Mouse (Mus musculus): ENCODE results near the gene Rasal1. TPM values are rescaled to one million over a fixed set of nuclear protein-coding genes. Genes with fewer than 3 reads are reported as not detected.

Gene Rasal1
- total RNA-seq, 2 experiments from 2014 or later, result 10.7 to 15.8 TPM

DNA sequence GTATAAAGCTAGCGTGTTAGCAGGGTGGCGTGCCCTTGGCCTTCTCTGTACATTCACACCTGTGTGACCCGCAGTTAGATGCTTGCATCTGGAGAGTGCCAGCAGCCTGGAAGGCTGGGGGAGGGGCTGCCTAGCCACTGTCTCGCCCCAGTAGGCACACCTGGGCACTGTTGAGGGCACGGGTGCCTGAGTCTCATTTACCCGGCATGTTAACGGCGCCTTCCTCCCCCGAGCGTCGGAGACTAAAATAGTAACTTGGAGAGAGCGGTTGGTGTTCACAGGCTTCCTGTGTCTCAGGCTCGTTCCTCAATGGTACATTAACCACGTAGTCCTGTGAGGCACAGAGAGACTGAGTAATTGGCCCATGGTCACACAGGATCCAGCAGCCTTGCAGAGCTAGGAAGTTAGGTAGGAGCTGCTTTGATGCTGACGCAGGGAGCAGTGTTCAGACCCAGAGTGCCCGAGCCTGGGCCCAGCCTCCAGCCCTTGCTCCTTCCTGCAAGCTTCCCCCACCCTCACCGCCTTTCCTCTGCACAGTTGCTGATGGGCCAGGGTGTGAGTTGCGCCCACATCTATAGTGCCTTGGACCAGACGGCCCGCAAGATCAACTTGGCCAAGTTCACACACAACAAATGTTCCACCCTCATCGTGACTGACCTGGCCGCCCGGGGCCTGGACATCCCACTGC lies 27.4 kb upstream of the Rasal1 start:
- no peak for DNase-seq (ENCODE audit: low spot score in 2 of 2)

DNA sequence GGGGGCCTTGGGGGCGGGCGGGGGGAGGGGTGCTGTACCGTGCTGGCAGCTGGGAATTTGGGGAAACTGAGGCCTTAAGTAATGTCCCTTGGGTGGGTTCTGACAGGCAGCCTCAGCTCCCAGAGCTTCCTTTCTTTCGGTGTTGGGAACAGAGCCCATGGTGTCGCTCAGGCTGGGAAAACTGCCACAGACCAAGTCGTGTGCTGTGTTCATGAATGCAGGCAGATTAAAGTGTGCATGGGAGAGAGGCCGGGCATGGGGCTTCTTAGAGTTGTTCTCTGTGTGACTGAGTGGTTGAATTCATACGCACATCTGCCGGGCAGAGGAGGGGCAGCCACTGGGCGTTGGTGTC lies 26.8 kb upstream of the Rasal1 start:
- no peak for DNase-seq (ENCODE audit: low spot score in 2 of 2)

DNA sequence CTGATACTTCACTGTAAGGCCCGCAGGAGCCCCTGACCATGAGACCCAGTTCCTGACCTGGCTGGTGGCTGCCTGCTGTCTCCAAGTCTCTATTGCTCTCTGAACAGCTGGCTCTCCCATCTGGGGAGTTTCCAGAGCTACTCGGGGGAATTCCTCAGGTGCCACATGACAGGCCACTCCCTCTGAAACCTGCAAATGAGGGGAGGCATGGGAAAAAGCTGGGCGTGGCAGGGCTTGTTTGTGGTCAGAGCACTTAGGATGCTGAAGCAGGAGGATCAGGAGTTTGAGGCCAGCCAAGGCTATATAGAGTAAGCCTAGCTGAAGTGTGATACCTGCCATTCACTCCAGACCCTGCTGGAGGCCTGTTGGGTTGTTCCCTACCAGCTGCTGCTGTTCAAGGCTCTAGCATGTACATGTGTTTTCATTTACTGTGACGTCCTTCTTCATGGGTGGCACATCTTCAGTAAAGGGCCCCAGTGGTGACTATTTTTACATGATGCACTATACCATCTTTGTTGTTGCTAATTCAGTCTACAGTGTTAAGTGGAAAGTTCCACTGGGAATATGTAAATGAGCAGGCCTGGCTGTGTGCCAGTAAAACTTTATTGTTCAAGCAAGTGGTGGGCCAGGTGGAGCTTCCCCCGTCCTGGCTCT lies 26.3 kb upstream of the Rasal1 start:
- DNase-seq (ENCODE audit: low spot score in 2 of 2), result no peak

GRCm38 (mm10) chr5:120624427-120624826 lies 24.2 kb upstream of the Rasal1 start:
- no peak for DNase-seq (ENCODE audit: low spot score in 2 of 2)

GRCm38 (mm10) chr5:120626399-120626798 lies 22.2 kb upstream of the Rasal1 start:
- DNase-seq (ENCODE audit: low spot score in 2 of 2), result no peak

DNA sequence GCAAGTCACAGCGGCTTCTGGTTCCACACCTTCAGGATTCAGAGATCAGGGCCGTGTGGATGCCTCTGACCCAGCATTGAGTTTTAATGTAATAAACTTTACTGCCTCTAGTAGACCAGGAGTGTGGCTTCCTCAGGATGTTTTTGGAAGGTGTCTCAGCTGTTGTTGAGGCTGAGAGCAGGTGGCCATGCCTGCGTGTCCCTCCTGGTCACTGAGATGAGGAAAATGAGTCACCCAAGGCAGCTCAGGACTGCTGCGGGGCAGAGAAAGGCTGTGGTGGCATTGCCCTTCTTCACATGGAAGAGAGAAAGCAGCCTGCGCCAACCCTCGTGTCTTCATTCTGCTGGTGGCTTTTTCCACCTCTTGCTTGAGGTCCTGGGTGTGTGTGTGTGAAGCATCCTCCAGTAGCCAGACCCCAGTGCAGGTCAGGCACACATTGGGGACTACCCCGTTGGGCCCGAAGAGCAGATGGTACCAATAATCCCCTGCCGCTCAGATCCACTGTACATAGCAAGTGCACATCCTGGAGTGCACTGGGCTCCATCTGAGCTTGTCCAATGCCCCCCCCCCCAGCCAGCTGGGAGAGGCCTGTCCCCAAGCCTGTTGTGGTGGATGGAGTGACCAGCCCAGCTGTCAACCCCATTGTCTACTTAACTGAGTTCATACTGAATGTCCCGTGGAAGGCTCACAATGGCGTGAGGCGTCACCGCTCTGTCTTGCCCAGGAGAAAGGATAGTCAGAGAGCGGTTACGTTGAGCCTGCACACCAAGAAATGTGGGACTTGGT lies 20.9 kb upstream of the Rasal1 start:
- DNase-seq (ENCODE audit: low spot score in 2 of 2), result no peak

- DNase-seq (ENCODE audit: low spot score in 2 of 2), result no peak
Measured at GRCm38 (mm10) chr5:120628624-120629023, 20.0 kb upstream of the Rasal1 start.

GRCm38 (mm10) chr5:120631128-120631527 lies 17.5 kb upstream of the Rasal1 start:
- DNase-seq (ENCODE audit: low spot score in 2 of 2), result no peak

DNA sequence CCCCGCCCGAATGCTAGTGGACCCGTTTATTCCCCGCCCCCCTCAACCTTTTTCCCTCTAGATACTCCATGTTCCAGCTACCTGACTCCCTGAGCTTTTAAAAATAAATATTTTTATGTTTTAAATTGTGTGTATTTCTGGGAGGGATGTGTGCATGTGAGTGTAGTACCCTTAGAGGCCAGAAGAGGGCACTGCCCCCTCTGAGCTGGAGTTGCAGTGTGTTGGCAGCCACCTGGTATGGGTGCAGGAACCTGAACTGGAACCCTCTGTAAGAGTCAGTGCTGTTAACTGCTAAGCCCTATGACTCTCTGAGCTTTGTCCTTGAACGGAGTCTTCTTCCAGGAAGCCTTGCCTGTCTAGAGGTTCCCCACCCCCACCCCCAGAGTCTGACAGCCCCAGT lies 16.7 kb upstream of the Rasal1 start:
- DNase-seq (ENCODE audit: low spot score in 2 of 2), result no peak

- no peak for DNase-seq (ENCODE audit: low spot score in 2 of 2)
Measured at GRCm38 (mm10) chr5:120634131-120634530, 14.5 kb upstream of the Rasal1 start, which contains the start of gene Cfap73. Cfap73 (minus strand) TSS chr5:120634235.

- DNase-seq (ENCODE audit: low spot score in 2 of 2), result no peak
Measured at GRCm38 (mm10) chr5:120634860-120635259, 13.8 kb upstream of the Rasal1 start.

GRCm38 (mm10) chr5:120635633-120636032 lies 13.0 kb upstream of the Rasal1 start:
- no peak for DNase-seq (ENCODE audit: low spot score in 2 of 2)

GRCm38 (mm10) chr5:120640094-120640493 lies 8.5 kb upstream of the Rasal1 start:
- DNase-seq (ENCODE audit: low spot score in 2 of 2), result no peak

- DNase-seq (ENCODE audit: low spot score in 2 of 2), result peak in 1 of 2 experiments; percentile 41
Measured at GRCm38 (mm10) chr5:120643365-120644085, 5.1 kb upstream of the Rasal1 start.

- DNase-seq (ENCODE audit: low spot score in 2 of 2), result no peak
Measured at GRCm38 (mm10) chr5:120644227-120644626, 4.4 kb upstream of the Rasal1 start.

- DNase-seq (ENCODE audit: low spot score in 2 of 2), result no peak
Measured at GRCm38 (mm10) chr5:120645851-120646250, 2.8 kb upstream of the Rasal1 start.

DNA sequence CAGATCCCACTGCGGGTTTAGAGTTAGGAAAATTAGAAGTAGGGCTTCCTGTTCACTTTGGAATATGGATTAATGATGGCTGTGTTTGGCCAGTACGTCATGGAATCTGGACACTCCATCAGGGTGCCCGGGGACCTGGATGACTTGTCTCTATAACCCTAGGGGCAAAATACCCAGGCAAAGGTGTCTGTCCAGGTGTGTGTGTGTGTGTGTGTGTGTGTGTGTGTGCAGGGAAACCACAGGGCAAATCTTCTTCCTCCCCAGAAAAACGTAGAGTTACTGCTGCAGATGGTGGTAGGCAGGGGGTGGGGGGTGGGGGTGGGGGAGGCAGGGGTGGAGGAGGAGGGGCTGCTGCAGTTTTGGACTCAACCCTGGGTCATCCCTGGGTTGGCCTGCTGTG lies 1.3 kb upstream of the Rasal1 start:
- no peak for DNase-seq (ENCODE audit: low spot score in 2 of 2)

GRCm38 (mm10) chr5:120647814-120648491 lies 659 bp upstream of the Rasal1 start:
- no peak for DNase-seq (ENCODE audit: low spot score in 2 of 2)

GRCm38 (mm10) chr5:120649374-120649933 lies 842 bp downstream of the Rasal1 start:
- DNase-seq (ENCODE audit: low spot score in 2 of 2), result no peak

GRCm38 (mm10) chr5:120649938-120650337 lies 1.3 kb downstream of the Rasal1 start:
- no peak for DNase-seq (ENCODE audit: low spot score in 2 of 2)

- DNase-seq (ENCODE audit: low spot score in 2 of 2), result no peak
Measured at GRCm38 (mm10) chr5:120651230-120651629, 2.6 kb downstream of the Rasal1 start.
